Comparison of ENCODE assay signal across 10 mouse cellular contexts in genomic region chr16:34120801-34121201, GRCm38 (mm10).
A peak's percentile ranks its signal among the peaks of the same experiment; 100 is the strongest.
DNase-seq lines count a peak whose midpoint lies in the region; TF ChIP-seq lines count a peak whose summit lies in the region.
"Had no signal": no experiment of that assay in that cellular context is flagged by ENCODE, and none has a peak within 500 bp of the region (broad histone marks: within the 10 kb centered on the region; RNA-seq: fewer than 3 reads in every experiment).

No protein-coding gene starts in this region.

- H3K4me3 ChIP-seq in thymus, adult 2 months (ENCODE audit: control insufficient read depth, insufficient read depth, low read length): peak overlapping the region; percentile 31
- H3K4me3 ChIP-seq in myocyte: no peak overlapping the region
- H3K4me3 ChIP-seq: hindbrain, embryonic 12.5 days; limb, embryonic 13.5 days had no signal

- no peak for TF ChIP-seq CTCF in thymus, adult 2 months (IDR thresholded peaks at IDR 0.05; ENCODE audit: borderline replicate concordance, control insufficient read depth, extremely low read depth, insufficient read depth, low read length, poor library complexity)

- no peaks in the 10 kb centered on the region for H3K27me3 ChIP-seq in thymus, adult 2 months (ENCODE audit: control insufficient read depth, insufficient read depth, low read length)
- no peaks in the 10 kb centered on the region for H3K27me3 ChIP-seq in myocyte (ENCODE audit: control insufficient read depth, insufficient read depth, insufficient read length)
- H3K27me3 ChIP-seq: hindbrain, embryonic 12.5 days; limb, embryonic 13.5 days had no signal

- TF ChIP-seq POLR2A in thymus, adult 2 months (IDR thresholded peaks at IDR 0.05; ENCODE audit: control insufficient read depth, extremely low read depth, insufficient read depth, low read length, poor library complexity): no peak
- no peak for TF ChIP-seq POLR2A in myocyte (IDR thresholded peaks at IDR 0.05; ENCODE audit: insufficient read length, low read depth)

- peak; percentile 27 for DNase-seq in thymus, adult 2 months
- no peak for DNase-seq in thymus, adult 18-20 months
- DNase-seq in fat pad, adult 2 months (ENCODE audit: extremely low read depth, low read depth, low spot score): peak; percentile 26
- no peak for DNase-seq in urinary bladder, postnatal 25 days (ENCODE audit: low spot score)
- DNase-seq in gastrocnemius, postnatal 36 days: no peak
- no peak for DNase-seq in kidney, adult 18-20 months
- DNase-seq: cerebellum, adult 11 months had no signal

- intact Hi-C loops in gastrocnemius, postnatal 36 days (cut with DNase I): no loop called here

- WGBS in thymus, adult 2 months: 5% methylated on average over 9 of the region's 9 CpGs

- H3ac ChIP-seq in myocyte (ENCODE audit: control insufficient read depth, insufficient read length): no peak overlapping the region

- no peaks in the 10 kb centered on the region for H3K79me2 ChIP-seq in myocyte (ENCODE audit: control insufficient read depth, insufficient read depth)

- H3K36me3 ChIP-seq in thymus, adult 2 months (ENCODE audit: control insufficient read depth, insufficient read depth, low read length): no peaks in the 10 kb centered on the region
- no peaks in the 10 kb centered on the region for H3K36me3 ChIP-seq in myocyte (ENCODE audit: control insufficient read depth, insufficient read depth)
- H3K36me3 ChIP-seq: hindbrain, embryonic 12.5 days had no signal

- H3K4me2 ChIP-seq in myocyte (ENCODE audit: low read depth): peak overlapping the region; percentile 60
- H3K4me2 ChIP-seq: hindbrain, embryonic 12.5 days; limb, embryonic 13.5 days had no signal

- peaks cover 14% of the 10 kb centered on the region for H3K4me1 ChIP-seq in thymus, adult 2 months (replicated peaks; ENCODE audit: control insufficient read depth, insufficient read depth, low read length)

- H3K27ac ChIP-seq in thymus, adult 2 months (ENCODE audit: control insufficient read depth, insufficient read depth, low read length): peak overlapping the region; percentile 22; the same call in 1 of the 2 replicates
- H3K27ac ChIP-seq: hindbrain, embryonic 12.5 days; limb, embryonic 13.5 days had no signal

TF ChIP-seq in myocyte, 11 proteins besides CTCF, POLR2A, EP300 and RAD21:
- no peak for TF ChIP-seq CEBPB (IDR thresholded peaks at IDR 0.05; ENCODE audit: insufficient read depth, poor library complexity, severe bottlenecking)
- no peak for TF ChIP-seq POLR2AphosphoS2 (IDR thresholded peaks at IDR 0.05; ENCODE audit: insufficient read length, low read depth)
- TF ChIP-seq E2F4 (IDR thresholded peaks at IDR 0.05; ENCODE audit: insufficient read depth): no peak
- TF ChIP-seq MAX (IDR thresholded peaks at IDR 0.05; ENCODE audit: low read depth): no peak
- TF ChIP-seq REST (IDR thresholded peaks at IDR 0.05; ENCODE audit: insufficient read depth, insufficient read length): no peak
- TF ChIP-seq USF1 (IDR thresholded peaks at IDR 0.05; ENCODE audit: low read depth): no peak
- TF ChIP-seq MYOD1 (IDR thresholded peaks at IDR 0.05; ENCODE audit: control insufficient read depth in 1 of 3, insufficient read length in 2 of 3, low read depth in 2 of 3): no peak
- no peak for TF ChIP-seq SRF (IDR thresholded peaks at IDR 0.05; ENCODE audit: control insufficient read depth, insufficient read length, low read depth)
- no peak for TF ChIP-seq TCF3 (IDR thresholded peaks at IDR 0.05; ENCODE audit: insufficient read length, low read depth)
- TF ChIP-seq MYOG (IDR thresholded peaks at IDR 0.05; ENCODE audit: control insufficient read depth in 1 of 3, insufficient read depth in 1 of 3, insufficient read length in 2 of 3, low read depth in 2 of 3): no peak
- TF ChIP-seq TCF12 (IDR thresholded peaks at IDR 0.05; ENCODE audit: insufficient read depth, poor library complexity, severe bottlenecking): no peak

Comparison
In these comparisons a context has a peak if more than half of its experiments do, and no peak if none do; other contexts are left out.
1. DNase-seq: peak in thymus, adult 2 months (single experiment) and fat pad, adult 2 months (single experiment); none in thymus, adult 18-20 months (0 of 2), urinary bladder, postnatal 25 days (single experiment), gastrocnemius, postnatal 36 days (0 of 2) and kidney, adult 18-20 months (single experiment).